Comparison of ENCODE assay signal across 12 mouse cellular contexts in the genomic region with DNA sequence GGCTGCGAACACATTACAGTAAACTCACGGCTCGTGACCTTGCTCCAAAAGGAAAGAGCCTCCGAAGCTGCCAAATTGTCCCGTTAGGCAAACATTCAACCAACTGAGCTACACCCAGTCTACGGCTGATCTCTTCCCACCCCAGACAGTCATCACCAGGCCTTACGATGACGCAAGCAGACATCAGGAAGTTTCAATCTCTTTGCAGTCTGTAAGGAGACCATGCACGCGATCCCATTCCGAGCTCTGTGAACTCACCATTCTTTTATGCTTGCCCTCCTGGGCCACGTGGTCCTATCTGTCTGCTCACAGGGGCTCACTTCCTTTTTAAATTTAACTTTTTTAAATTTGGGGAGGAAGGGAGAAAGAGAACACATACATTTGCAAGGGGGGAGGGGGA. TPM values are rescaled to one million over a fixed set of nuclear protein-coding genes. Genes with fewer than 3 reads are reported as not detected.
A peak's percentile ranks its signal among the peaks of the same experiment; 100 is the strongest.
DNase-seq lines count a peak whose midpoint lies in the region; ATAC-seq lines count a peak whose summit lies in the region.
"Had no signal": no experiment of that assay in that cellular context is flagged by ENCODE, and none has a peak within 500 bp of the region (broad histone marks: within the 10 kb centered on the region; RNA-seq: fewer than 3 reads in every experiment).

No protein-coding gene starts in this region.

- no peak overlapping the region for H3K4me2 ChIP-seq in forebrain, embryonic 11.5 days (ENCODE audit: low read depth, low read length, severe bottlenecking)
- H3K4me2 ChIP-seq in lung, embryonic 15.5 days = no peak overlapping the region
- H3K4me2 ChIP-seq: limb, embryonic 13.5 days had no signal

- no peaks in the 10 kb centered on the region for H3K9me3 ChIP-seq in forebrain, embryonic 10.5 days
- H3K9me3 ChIP-seq in forebrain, embryonic 11.5 days (ENCODE audit: control insufficient read depth, low read length) = no peaks in the 10 kb centered on the region
- H3K9me3 ChIP-seq in lung, embryonic 15.5 days = no peaks in the 10 kb centered on the region
- H3K9me3 ChIP-seq: limb, embryonic 13.5 days had no signal

- WGBS in forebrain, embryonic 10.5 days = 92% methylated on average over 12 of the region's 12 CpGs
- WGBS in forebrain, embryonic 11.5 days = 89% methylated on average over 12 of the region's 12 CpGs
- WGBS in lung, embryonic 15.5 days = 54% methylated on average over 12 of the region's 12 CpGs

- no peaks in the 10 kb centered on the region for H3K27me3 ChIP-seq in forebrain, embryonic 10.5 days (ENCODE audit: poor library complexity, severe bottlenecking)
- H3K27me3 ChIP-seq in forebrain, embryonic 11.5 days (ENCODE audit: control insufficient read depth, insufficient read depth, low read length) = no peaks in the 10 kb centered on the region
- H3K27me3 ChIP-seq in lung, embryonic 15.5 days = no peaks in the 10 kb centered on the region
- H3K27me3 ChIP-seq: limb, embryonic 13.5 days had no signal

- no peak for DNase-seq in forebrain, embryonic 10.5 days (ENCODE audit: extremely low spot score, low spot score)
- no peak for DNase-seq in forebrain, embryonic 11.5 days (ENCODE audit: low spot score)
- no peak for DNase-seq in lung, postnatal 25 days (ENCODE audit: low spot score)
- peak; percentile 6 for DNase-seq in T-cell, adult 2 months (ENCODE audit: low spot score)
- DNase-seq in lung, postnatal 36 days = peak; percentile 64
- DNase-seq in layer of hippocampus, adult 9-10 months (ENCODE audit: low spot score) = no peak
- DNase-seq in frontal cortex, postnatal 14 days (ENCODE audit: low spot score in 2 of 2) = no peak
- DNase-seq: heart, postnatal 14 days; midbrain, embryonic 14.5 days had no signal

- peaks cover 39% of the 10 kb centered on the region for H3K4me1 ChIP-seq in forebrain, embryonic 10.5 days
- 0 out of 2 replicates have a peak, but pooled peaks cover 3% of the 10 kb centered on the region for H3K4me1 ChIP-seq in forebrain, embryonic 11.5 days (replicated peaks; ENCODE audit: control insufficient read depth, insufficient read depth, low read length)
- H3K4me1 ChIP-seq in lung, embryonic 15.5 days = peaks cover 72% of the 10 kb centered on the region

- peaks cover 29% of the 10 kb centered on the region for H3K36me3 ChIP-seq in forebrain, embryonic 10.5 days (replicated peaks)
- no peaks in the 10 kb centered on the region for H3K36me3 ChIP-seq in forebrain, embryonic 11.5 days (ENCODE audit: control insufficient read depth, insufficient read depth, low read length)
- H3K36me3 ChIP-seq in lung, embryonic 15.5 days = 0 out of 2 replicates have a peak, but pooled peaks cover 3% of the 10 kb centered on the region

- ATAC-seq in forebrain, embryonic 11.5 days (replicated peaks; ENCODE audit: low FRiP score) = no peak
- no peak for ATAC-seq in lung, embryonic 15.5 days (ENCODE audit: borderline replicate concordance, extremely low read depth, low FRiP score, low TSS enrichment)

- no peak overlapping the region for H3K4me3 ChIP-seq in forebrain, embryonic 10.5 days
- no peak overlapping the region for H3K4me3 ChIP-seq in forebrain, embryonic 11.5 days (ENCODE audit: low read depth, low read length)
- H3K4me3 ChIP-seq in lung, embryonic 15.5 days = no peak overlapping the region
- H3K4me3 ChIP-seq: erythroblast, embryonic 14.5 days; limb, embryonic 13.5 days had no signal

- peak overlapping the region; percentile 41; the same call in 1 of the 2 replicates for H3K27ac ChIP-seq in forebrain, embryonic 10.5 days
- no peak overlapping the region for H3K27ac ChIP-seq in forebrain, embryonic 11.5 days (ENCODE audit: low read depth, low read length)
- H3K27ac ChIP-seq in lung, embryonic 15.5 days = 0 out of 2 replicates have a peak overlapping the region, but pooled peaks have one; percentile 13
- H3K27ac ChIP-seq: limb, embryonic 13.5 days had no signal

- no peak overlapping the region for H3K9ac ChIP-seq in forebrain, embryonic 11.5 days (ENCODE audit: low read length)
- H3K9ac ChIP-seq in lung, embryonic 15.5 days = no peak overlapping the region
- H3K9ac ChIP-seq: limb, embryonic 13.5 days had no signal

RNA-seq across cellular contexts. Expression of a gene that starts 32.6 kb away (rescaled TPM):
- 3.6 and 3.7 TPM in 2 replicates for polyA plus RNA-seq in forebrain, embryonic 10.5 days (2016; fragmentation: Nextera tagmentation; extraction: Ambion mirVana)
- 6.5 and 7.4 TPM in 2 replicates for polyA plus RNA-seq in forebrain, embryonic 11.5 days (2014; fragmentation: Nextera tagmentation; extraction: Ambion mirVana)
- 13.2 and 14.1 TPM in 2 replicates for polyA plus RNA-seq in lung, embryonic 15.5 days (2015; fragmentation: Nextera tagmentation; extraction: Ambion mirVana)

Comparison
In these comparisons a context has a peak if more than half of its experiments do, and no peak if none do; other contexts are left out.
1. DNase-seq: peak in T-cell, adult 2 months (single experiment) and lung, postnatal 36 days (single experiment); none in forebrain, embryonic 10.5 days (single experiment), forebrain, embryonic 11.5 days (single experiment), lung, postnatal 25 days (single experiment), layer of hippocampus, adult 9-10 months (single experiment) and frontal cortex, postnatal 14 days (0 of 2).